Mouse (Mus musculus): Measurements from ENCODE around the gene Ipo13.

Gene Ipo13

GRCm38 (mm10) chr4:117914591-117915442, at the start of gene Ipo13:
Gene Ipo13, minus strand, starts transcription at chr4:117914999.
- peak; percentile 88 for DNase-seq (ENCODE audit: low spot score in 2 of 2)

- DNase-seq (ENCODE audit: low spot score in 2 of 2), result no peak
Observed at GRCm38 (mm10) chr4:117957492-117957891, 42.7 kb upstream of the Ipo13 start.

GRCm38 (mm10) chr4:117947493-117947892, 32.7 kb upstream of the Ipo13 start:
- DNase-seq (ENCODE audit: low spot score in 2 of 2), result no peak

GRCm38 (mm10) chr4:117946639-117947305, 32.0 kb upstream of the Ipo13 start:
- DNase-seq (ENCODE audit: low spot score in 2 of 2), result no peak

GRCm38 (mm10) chr4:117943317-117943716, 28.5 kb upstream of the Ipo13 start:
- no peak for DNase-seq (ENCODE audit: low spot score in 2 of 2)

- no peak for DNase-seq (ENCODE audit: low spot score in 2 of 2)
Observed at GRCm38 (mm10) chr4:117936964-117937363, 22.2 kb upstream of the Ipo13 start.

- DNase-seq (ENCODE audit: low spot score in 2 of 2), result no peak
Observed at GRCm38 (mm10) chr4:117934081-117934480, 19.3 kb upstream of the Ipo13 start.

- no peak for DNase-seq (ENCODE audit: low spot score in 2 of 2)
Observed at GRCm38 (mm10) chr4:117933248-117933647, 18.4 kb upstream of the Ipo13 start.

- DNase-seq (ENCODE audit: low spot score in 2 of 2), result no peak
Observed at GRCm38 (mm10) chr4:117929391-117929881, 14.6 kb upstream of the Ipo13 start, which contains the start of gene Artn. Gene Artn, minus strand, starts transcription at chr4:117929763.

GRCm38 (mm10) chr4:117928699-117929241, 14.0 kb upstream of the Ipo13 start:
- DNase-seq (ENCODE audit: low spot score in 2 of 2), result no peak

GRCm38 (mm10) chr4:117928234-117928633, 13.4 kb upstream of the Ipo13 start:
- no peak for DNase-seq (ENCODE audit: low spot score in 2 of 2)

- DNase-seq (ENCODE audit: low spot score in 2 of 2), result no peak
Observed at GRCm38 (mm10) chr4:117926545-117927482, 12.0 kb upstream of the Ipo13 start.

- DNase-seq (ENCODE audit: low spot score in 2 of 2), result no peak
Observed at GRCm38 (mm10) chr4:117924916-117925315, 10.1 kb upstream of the Ipo13 start.

GRCm38 (mm10) chr4:117923450-117923849, 8.7 kb upstream of the Ipo13 start:
- DNase-seq (ENCODE audit: low spot score in 2 of 2), result no peak

GRCm38 (mm10) chr4:117921358-117921757, 6.6 kb upstream of the Ipo13 start:
- no peak for DNase-seq (ENCODE audit: low spot score in 2 of 2)

GRCm38 (mm10) chr4:117918762-117919161, 4.0 kb upstream of the Ipo13 start:
- DNase-seq (ENCODE audit: low spot score in 2 of 2), result no peak

GRCm38 (mm10) chr4:117918261-117918660, 3.5 kb upstream of the Ipo13 start:
- no peak for DNase-seq (ENCODE audit: low spot score in 2 of 2)

- DNase-seq (ENCODE audit: low spot score in 2 of 2), result no peak
Observed at GRCm38 (mm10) chr4:117917847-117918246, 3.0 kb upstream of the Ipo13 start.

- DNase-seq (ENCODE audit: low spot score in 2 of 2), result no peak
Observed at GRCm38 (mm10) chr4:117917402-117917801, 2.6 kb upstream of the Ipo13 start.

- DNase-seq (ENCODE audit: low spot score in 2 of 2), result no peak
Observed at GRCm38 (mm10) chr4:117916386-117916785, 1.6 kb upstream of the Ipo13 start.

GRCm38 (mm10) chr4:117915489-117916105, 798 bp upstream of the Ipo13 start:
- no peak for DNase-seq (ENCODE audit: low spot score in 2 of 2)
